Mouse (Mus musculus) A20 (cell line): ENCODE measurements at regions not wholly inside any gene's neighbourhood (a gene's known extent, or its start where the extent isn't known, plus 50 kb on each side); places are given as distances from the start of the nearest gene placed in this dataset.
"Not testable (repeated sequence)": the region's sequence is repeated elsewhere in the genome, so short reads cannot be mapped to it uniquely, and the experiment has no call there.

Experiments used
- DNase-seq: peaks from one replicate; pipeline ENCODE4 v3.0.0-alpha.2; 2011; ENCODE audit warnings: low read depth, low spot score

DNA sequence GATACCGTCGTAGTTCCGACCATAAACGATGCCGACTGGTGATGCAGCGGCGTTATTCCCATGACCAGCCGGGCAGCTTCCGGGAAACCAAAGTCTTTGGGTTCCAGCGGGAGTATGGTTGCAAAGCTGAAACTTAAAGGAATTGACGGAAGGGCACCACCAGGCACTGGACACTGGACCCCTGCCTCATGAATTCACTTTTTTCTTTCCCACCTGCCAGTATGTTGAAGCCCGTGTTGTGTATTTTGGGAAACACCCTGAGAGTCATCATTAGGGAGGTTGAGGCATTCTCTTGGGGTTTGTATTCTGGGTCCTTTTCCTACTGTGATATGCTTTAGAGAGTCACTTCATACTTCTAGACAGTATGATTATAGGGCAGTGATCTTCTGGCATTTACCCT is 197.9 kb downstream of the Samd9l start:
- peak; percentile 74 for DNase-seq

DNA sequence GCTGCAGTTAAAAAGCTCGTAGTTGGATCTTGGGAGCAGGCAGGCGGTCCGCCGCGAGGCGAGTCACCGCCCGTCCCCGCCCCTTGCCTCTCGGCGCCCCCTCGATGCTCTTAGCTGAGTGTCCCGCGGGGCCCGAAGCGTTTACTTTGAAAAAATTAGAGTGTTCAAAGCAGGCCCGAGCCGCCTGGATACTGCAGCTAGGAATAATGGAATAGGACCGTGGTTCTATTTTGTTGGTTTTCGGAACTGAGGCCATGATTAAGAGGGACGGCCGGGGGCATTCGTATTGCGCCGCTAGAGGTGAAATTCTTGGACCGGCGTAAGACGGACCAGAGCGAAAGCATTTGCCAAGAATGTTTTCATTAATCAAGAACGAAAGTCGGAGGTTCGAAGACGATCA is 198.3 kb downstream of the Samd9l start:
- no peak for DNase-seq

DNA sequence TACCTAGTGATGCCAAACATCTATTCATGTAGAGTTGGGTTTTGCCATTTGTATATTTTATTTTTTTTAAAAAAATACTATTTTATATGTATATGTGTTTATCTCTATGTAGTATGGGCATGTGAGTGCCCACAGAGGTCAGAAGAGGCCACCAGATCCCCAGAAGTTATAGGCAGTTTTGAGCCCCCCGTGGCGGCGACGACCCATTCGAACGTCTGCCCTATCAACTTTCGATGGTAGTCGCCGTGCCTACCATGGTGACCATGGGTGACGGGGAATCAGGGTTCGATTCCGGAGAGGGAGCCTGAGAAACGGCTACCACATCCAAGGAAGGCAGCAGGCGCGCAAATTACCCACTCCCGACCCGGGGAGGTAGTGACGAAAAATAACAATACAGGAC is 198.8 kb downstream of the Samd9l start:
- DNase-seq = peak; percentile 63

DNA sequence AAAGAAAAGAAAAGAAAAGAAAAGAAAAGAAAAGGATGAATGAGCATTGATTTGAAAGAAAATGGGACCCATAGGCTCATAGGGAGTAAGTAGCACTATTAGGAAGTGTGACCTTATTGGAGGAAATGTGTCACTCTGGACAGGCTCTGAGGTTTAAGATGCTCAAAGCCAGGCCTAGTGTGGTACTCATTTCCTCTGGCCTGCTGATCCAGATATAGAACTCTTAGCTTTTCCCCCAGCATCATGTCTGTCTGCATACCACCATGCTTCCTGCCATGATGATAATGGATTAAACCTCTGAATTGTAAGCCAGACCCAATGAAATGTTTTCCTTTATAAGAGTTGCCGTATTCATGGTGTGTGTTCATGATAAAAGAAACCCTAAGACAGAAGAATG is 206.9 kb downstream of the Samd9l start:
- DNase-seq = not testable (repeated sequence)

DNA sequence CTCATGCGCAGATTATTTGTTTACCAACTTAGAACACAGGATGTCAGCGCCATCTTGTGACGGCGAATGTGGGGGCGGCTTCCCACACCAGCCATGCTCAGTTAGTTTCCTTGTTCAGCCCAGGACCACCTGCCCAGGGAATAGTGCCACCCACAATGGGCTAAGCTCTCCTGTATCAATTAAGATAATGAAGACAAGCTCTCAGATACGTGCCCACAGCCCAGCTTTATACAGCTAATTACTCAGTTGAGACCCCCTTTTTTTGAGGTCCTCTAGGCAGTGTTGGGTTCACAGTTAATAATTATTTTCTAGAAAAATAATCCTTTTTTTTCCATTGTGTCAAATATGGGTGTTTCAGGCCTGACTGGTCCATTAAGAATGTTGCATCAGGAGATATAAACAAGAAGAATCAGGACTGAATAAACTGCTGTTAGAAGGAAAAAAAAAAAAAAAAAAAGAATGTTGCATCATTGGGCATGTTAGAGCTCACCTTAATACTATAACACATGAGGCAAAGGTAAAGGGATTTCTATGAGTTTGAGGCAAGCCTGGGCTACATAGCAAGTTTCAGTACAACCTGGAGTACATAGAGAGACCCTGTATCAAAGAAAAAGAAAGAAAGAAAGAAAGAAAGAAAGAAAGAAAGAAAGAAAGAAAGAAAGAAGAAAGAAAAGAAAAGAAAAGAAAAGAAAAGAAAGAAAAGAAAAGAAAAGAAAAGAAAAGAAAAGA is 207.5 kb downstream of the Samd9l start:
- not testable (repeated sequence) for DNase-seq

DNA sequence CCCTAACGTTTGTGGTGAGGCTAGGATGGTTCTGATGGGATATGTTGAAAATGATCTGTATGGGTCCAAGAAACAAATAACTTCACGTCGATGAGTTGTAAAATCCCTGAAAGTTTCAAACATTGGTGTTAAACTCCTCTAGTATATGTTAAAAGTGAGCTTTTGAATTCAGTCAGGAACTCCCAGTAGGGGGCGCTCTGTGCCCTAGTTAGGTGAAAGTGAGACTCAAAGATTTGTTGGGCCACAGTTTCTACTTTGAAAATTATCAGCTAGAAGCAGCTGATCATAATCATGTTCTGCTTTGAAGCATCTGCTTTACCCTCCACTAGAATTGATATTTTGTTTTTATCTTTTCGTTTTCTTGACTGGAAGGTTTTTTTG is 215.6 kb downstream of the Samd9l start:
- DNase-seq = peak; percentile 89

DNA sequence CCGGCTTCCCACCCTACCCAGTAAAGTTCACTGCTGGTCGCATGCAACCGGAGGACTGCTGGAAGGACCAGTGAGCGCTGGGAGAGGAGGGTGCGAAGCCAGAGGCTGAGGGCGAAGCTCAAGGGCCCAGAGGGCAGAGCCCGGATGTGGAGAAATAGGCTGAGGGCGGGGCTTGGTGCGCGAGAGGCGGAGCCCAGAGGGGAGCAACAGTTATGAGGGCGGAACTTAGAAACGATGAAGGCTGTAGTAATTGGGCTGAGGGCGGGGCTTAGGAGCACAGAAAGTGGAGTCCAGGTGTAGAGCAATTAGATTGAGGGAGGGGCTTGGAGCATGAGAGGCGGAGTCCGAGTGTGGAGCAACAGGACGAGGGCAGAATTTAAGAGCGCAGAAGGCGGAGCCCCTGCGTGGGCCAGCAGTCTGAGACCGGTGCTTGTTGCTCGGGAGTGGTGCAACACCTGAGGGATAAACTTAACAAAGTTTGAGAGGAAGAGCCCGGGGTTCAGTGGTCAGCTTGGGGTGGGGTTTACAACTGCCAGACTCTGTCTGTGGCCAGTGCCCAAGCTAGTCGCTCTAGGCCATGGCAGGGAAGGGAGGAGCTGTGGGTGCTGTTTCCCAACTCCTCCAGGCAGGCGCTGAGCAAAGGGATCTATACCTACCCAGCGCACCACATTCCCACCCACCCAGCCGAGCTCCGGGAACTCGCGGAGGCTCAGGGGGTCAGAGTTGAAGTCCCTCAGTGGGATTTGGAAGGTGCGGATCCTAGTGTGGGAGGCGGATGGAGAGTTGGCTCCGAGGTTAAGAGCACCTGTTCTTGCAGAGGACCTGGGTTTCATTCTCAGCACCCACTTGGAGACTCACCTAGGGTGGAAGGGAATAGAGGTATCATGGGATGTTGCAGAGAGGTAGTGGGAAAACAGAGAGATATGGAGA is 216.2 kb downstream of the Samd9l start:
- DNase-seq = peak; percentile 62

DNA sequence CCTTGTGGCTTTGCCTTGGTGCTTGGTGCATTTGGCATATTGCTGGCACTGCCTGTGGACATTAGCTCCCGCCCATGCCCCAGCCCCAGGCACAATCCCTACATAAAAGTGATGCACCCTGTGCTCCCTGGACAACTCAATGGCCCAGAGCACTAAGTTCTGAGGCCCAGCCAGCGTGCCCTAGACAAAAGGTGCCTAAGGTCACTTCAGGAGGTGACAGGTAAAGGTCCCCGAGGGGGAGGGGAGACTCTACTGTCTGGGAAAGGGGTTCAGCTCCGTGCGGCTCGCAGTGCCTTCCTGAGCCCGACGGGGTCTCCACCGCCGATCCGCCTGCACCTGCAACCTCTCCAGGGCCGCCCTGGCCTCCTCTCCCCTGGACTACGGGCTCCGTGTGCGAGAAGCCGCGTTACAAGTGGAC is 216.9 kb downstream of the Samd9l start:
- DNase-seq = not testable (repeated sequence)

DNA sequence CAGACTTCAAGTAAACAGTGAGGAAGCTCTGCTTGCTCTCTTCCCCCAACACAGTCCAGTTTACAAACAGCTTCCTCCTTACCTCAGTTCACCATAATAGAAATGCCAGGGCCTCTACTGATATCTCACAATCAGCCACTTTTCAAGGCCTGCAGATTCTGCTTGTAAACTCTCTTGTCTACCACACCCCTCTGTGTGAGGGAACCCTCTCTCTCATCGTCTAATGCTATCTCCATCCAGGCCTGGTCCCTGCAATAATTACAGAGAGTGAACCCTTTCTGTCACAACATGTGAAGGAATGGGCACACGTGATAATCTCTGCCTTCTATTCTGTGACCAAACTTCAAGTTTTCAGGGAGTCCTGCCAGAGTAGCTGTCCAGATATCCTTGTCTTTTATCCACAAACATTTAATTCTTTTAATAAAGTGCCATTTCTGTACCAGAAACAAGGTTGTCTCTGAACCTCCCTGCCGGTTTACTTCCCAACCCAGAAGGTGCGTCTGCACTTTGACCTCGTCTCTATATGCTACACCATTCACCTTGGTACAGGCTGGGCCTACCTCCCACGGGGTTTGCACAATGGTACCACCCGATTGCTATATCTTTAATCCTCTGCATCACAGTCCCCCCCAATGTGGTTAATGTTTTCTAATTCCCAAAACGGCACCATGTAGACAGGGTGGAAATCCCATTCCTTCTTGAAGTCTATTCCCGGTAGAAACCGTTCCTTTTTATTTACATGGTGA is 219.6 kb downstream of the Samd9l start:
- not testable (repeated sequence) for DNase-seq

DNA sequence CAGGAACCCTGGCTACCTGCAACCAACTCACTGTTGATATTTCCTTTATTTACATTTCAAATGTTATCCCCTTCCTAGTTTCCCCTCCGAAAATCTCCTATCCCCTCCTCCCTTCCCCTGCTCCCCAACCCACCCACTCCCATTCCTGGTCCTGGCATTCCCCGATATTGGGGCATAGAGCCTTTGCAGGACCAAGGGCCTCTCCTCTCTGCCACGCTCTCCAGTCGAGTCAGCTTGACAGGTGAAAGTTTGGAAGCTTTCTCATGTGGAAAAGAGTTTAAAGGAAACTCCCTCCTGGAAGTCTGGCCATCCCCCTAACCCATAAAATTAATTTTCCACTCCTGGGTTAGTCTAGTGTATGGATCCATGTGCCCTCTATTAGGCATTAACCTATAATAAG is 229.9 kb downstream of the Samd9l start:
- DNase-seq = not testable (repeated sequence)

DNA sequence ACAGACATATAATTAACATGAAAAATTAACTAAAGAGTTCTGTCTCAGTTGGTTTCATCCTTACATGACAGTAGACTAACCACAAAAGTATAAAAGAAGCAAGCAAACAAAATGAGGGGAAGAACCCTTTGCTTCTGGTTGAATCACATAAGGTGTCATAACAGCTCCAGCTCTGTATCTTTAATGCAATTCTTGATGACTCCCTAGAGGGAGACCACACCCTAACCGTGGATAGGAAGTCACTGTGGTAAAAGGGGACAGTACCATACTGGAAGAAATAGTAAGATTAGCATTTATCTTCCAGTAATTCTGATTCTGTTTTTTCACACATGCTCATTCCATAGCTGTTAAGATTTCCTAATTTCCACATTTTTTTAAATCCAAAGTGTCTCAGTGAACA is 233.2 kb downstream of the Samd9l start:
- not testable (repeated sequence) for DNase-seq

DNA sequence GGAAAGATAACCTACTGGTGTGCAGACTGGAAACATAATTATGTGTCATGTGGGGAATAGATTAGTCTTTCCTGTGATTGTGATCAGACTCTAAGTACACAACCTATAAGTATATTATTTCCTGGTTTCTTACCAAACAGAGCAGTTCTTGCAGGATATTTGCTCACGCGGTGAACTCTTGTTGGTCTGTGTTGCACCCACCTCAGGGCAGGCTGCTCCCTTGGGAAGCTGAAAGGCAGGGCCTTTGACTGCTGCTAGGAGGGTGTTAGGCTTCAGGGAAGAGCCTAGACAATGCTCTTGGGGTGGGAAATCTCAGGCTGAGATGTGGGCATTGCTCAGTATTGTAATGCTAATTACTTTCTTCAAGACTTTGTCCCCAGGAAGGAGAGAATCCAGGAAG is 247.5 kb downstream of the Samd9l start:
- not testable (repeated sequence) for DNase-seq

DNA sequence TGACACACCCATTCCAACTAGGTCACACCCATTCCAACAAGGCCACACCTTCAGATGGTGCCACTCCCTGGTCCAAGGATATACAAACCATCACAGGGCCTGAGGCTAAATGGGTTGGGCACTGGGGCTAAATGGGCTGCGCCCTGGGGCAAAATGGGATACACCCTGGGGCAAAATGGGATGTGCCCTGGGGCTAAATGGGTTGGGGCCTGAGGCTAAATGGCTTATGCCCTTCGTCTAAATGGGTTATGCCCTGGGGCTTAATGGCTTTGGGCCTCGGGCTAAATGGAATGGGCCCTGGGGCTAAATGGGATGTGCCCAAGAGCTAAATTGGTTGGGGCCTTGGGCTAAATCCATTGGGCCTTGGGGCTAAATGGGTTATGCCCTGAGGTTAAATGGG is 261.5 kb downstream of the Samd9l start:
- not testable (repeated sequence) for DNase-seq

DNA sequence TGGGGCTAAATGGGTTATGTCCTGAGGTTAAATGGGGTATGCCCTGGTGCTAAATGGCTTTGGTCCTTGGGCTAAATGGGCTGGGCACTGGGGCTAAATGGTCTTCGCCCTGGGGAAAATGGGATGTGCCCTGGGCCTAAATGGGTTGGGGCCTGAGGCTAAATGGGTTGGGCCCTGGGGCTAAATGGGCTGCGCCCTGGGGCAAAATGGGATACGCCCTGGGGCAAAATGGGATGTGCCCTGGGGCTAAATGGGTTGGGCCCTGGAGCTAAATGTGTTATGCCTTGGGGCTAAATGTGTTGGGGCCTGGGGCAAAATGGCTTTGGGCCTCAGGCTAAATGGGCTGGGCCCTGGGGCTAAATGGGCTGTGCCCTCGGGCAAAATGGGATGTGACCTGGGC is 265.6 kb downstream of the Samd9l start:
- DNase-seq = not testable (repeated sequence)

DNA sequence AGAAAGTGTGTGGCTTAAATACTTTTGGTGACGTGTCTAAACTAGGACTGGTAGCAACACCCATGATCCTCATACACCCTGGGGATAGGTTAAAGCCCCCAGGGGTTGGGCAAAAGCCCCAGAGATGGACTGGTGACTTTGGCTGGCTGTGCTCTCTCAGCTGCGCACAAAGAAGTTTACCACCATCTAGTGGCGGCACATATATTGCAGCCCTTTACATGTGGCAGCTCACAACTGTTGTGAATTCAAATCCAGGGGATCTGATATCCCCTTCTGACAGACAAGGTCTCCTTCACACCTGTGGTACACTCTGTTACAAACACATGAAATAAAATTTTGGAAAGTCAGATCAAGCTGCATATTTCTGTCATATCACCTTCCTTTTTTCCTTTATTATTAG is 283.1 kb downstream of the Samd9l start:
- DNase-seq = not testable (repeated sequence)
